Mouse (Mus musculus) CH12.LX (cell line): ENCODE results near the gene Mdga1. TPM values are rescaled to one million over a fixed set of nuclear protein-coding genes. Genes with fewer than 3 reads are reported as not detected.

Source experiments
- DNase-seq: peaks from one replicate; pipeline ENCODE4 v3.0.0-alpha.2; 2013; ENCODE audit errors: extremely low read depth
- H3K27ac ChIP-seq: 2 replicates; pipeline ENCODE4 v1.5.1; 2012; ENCODE audit warnings: low read depth, mild to moderate bottlenecking, control low read depth, moderate library complexity; ENCODE audit not compliant: insufficient read depth
- H3K27me3 ChIP-seq: replicated peaks from 2 replicates; pipeline ENCODE3; 2012; ENCODE audit warnings: inconsistent platforms
- H3K36me3 ChIP-seq, 2 experiments: replicated peaks in 1 of 2; 2 replicates each; pipeline versions ENCODE3 to v1.6.1; 2012; ENCODE audit warnings: inconsistent platforms in 1 of 2, low read length in 1 of 2, mild to moderate bottlenecking in 1 of 2, mixed read lengths in 1 of 2, moderate library complexity in 1 of 2; ENCODE audit not compliant: control insufficient read depth in 1 of 2, insufficient read depth in 1 of 2
- H3K4me1 ChIP-seq, 2 experiments: 2 replicates each; pipeline ENCODE4 v1.6.1; 2012; ENCODE audit warnings: inconsistent platforms in 1 of 2, moderate library complexity in 1 of 2; ENCODE audit not compliant: insufficient read depth in 2 of 2, control insufficient read depth in 1 of 2
- H3K4me2 ChIP-seq: 2 replicates; pipeline ENCODE4 v1.6.1; 2012; ENCODE audit warnings: low read depth, mild to moderate bottlenecking, control low read depth; ENCODE audit not compliant: poor library complexity, insufficient read depth, severe bottlenecking
- H3K4me3 ChIP-seq, 3 experiments: fragments of 150-350 bp in 1 of 3; sonication (generic) in 1 of 3; replicated peaks in 1 of 3; 2 replicates each; pipeline versions ENCODE3 to v1.5.1; 2011 to 2012; ENCODE audit warnings: low read depth in 2 of 3, low read length in 2 of 3, mild to moderate bottlenecking in 2 of 3, moderate library complexity in 2 of 3, control low read depth in 1 of 3, improper control_type of control experiment in 1 of 3, inconsistent platforms in 1 of 3, mixed read lengths in 1 of 3; ENCODE audit not compliant: poor library complexity in 1 of 3
- H3K79me2 ChIP-seq: replicated peaks from 2 replicates; pipeline ENCODE4 v1.6.1; 2012; ENCODE audit warnings: mild to moderate bottlenecking, moderate library complexity; ENCODE audit not compliant: control insufficient read depth, poor library complexity, insufficient read depth, severe bottlenecking; ENCODE audit errors: extremely low read depth
- H3K9ac ChIP-seq: 2 replicates; pipeline ENCODE4 v1.6.1; 2012; ENCODE audit warnings: low read depth, mild to moderate bottlenecking, control low read depth, moderate library complexity; ENCODE audit not compliant: insufficient read depth
- H3K9me3 ChIP-seq: replicated peaks from 2 replicates; pipeline ENCODE3; 2012; ENCODE audit warnings: low read length, inconsistent platforms, mixed read lengths
- BHLHE40 ChIP-seq: IDR thresholded peaks from 2 replicates; pipeline ENCODE4 v1.6.1; 2011; ENCODE audit warnings: mild to moderate bottlenecking, low read depth, low read length, improper control_type of control experiment
- ELF1 ChIP-seq: IDR thresholded peaks from 2 replicates; pipeline ENCODE4 v1.6.1; 2014; ENCODE audit warnings: low read depth, mild to moderate bottlenecking, inconsistent platforms, low read length, improper control_type of control experiment
- ETS1 ChIP-seq: conservative IDR thresholded peaks from 2 replicates; pipeline ENCODE4 v1.6.1; 2012; ENCODE audit warnings: low read depth, mild to moderate bottlenecking, inconsistent platforms, low read length, improper control_type of control experiment, moderate library complexity
- HCFC1 ChIP-seq: IDR thresholded peaks from 2 replicates; pipeline ENCODE4 v1.6.1; 2012; ENCODE audit warnings: low read depth, mild to moderate bottlenecking, inconsistent platforms, low read length, improper control_type of control experiment
- KAT2A ChIP-seq: IDR thresholded peaks from 2 replicates; pipeline ENCODE4 v1.6.1; 2012; ENCODE audit warnings: low read length, improper control_type of control experiment, inconsistent platforms; ENCODE audit not compliant: insufficient replicate concordance
- MAFK ChIP-seq: IDR thresholded peaks from 2 replicates; pipeline ENCODE4 v1.6.1; 2011; ENCODE audit warnings: low read length, improper control_type of control experiment; ENCODE audit not compliant: insufficient replicate concordance
- MAZ ChIP-seq: IDR thresholded peaks from 2 replicates; pipeline ENCODE4 v1.6.1; 2012; ENCODE audit warnings: low read depth, mild to moderate bottlenecking, inconsistent platforms, low read length, improper control_type of control experiment, moderate library complexity
- NELFE ChIP-seq: IDR thresholded peaks from 2 replicates; pipeline ENCODE4 v1.6.1; 2011; ENCODE audit warnings: low read depth, low read length, improper control_type of control experiment
- NRF1 ChIP-seq: IDR thresholded peaks from 2 replicates; pipeline ENCODE4 v1.6.1; 2014; ENCODE audit warnings: low read depth, mild to moderate bottlenecking, inconsistent platforms, low read length, improper control_type of control experiment, moderate library complexity
- PAX5 ChIP-seq: IDR thresholded peaks from 2 replicates; pipeline ENCODE4 v1.6.1; 2012; ENCODE audit warnings: low read length, inconsistent platforms, mixed read lengths
- POLR2AphosphoS2 ChIP-seq: IDR thresholded peaks from 2 replicates; pipeline ENCODE4 v1.6.1; 2011; ENCODE audit warnings: low read depth, low read length, improper control_type of control experiment
- RAD21 ChIP-seq: IDR thresholded peaks from 2 replicates; pipeline ENCODE4 v1.6.1; 2011; ENCODE audit warnings: low read depth, mild to moderate bottlenecking, low read length, improper control_type of control experiment, moderate library complexity
- SIN3A ChIP-seq: IDR thresholded peaks from 2 replicates; pipeline ENCODE4 v1.6.1; 2012; ENCODE audit warnings: low read length, improper control_type of control experiment, inconsistent platforms
- USF1 ChIP-seq: IDR thresholded peaks from 2 replicates; pipeline ENCODE4 v1.6.1; 2014; ENCODE audit warnings: low read depth, mild to moderate bottlenecking, inconsistent platforms, low read length, improper control_type of control experiment
- USF2 ChIP-seq: conservative IDR thresholded peaks from 2 replicates; pipeline ENCODE4 v1.6.1; 2011; ENCODE audit warnings: low read depth, low read length, improper control_type of control experiment
- ZC3H11A ChIP-seq: IDR thresholded peaks from 2 replicates; pipeline ENCODE4 v1.6.1; 2012; ENCODE audit warnings: low read depth, mild to moderate bottlenecking, inconsistent platforms, low read length, improper control_type of control experiment
- ZMIZ1 ChIP-seq: IDR thresholded peaks from 2 replicates; pipeline ENCODE4 v1.6.1; 2012; ENCODE audit warnings: low read depth, mild to moderate bottlenecking, inconsistent platforms, low read length, improper control_type of control experiment
- dilution Hi-C: fragments of 300-500 bp; cut with MboI; formaldehyde crosslinking; loops from 2 replicates; pipeline ENCODE4 v1.14.3; 2020; ENCODE audit warnings: low sequenced_read_pairs; ENCODE audit not compliant: extremely low pct_unique_long_range_greater_than_20kb, extremely low pct_ligation_motif_present
- in situ Hi-C: fragments of 300-500 bp; cut with MboI; formaldehyde crosslinking; loops from 3 replicates; pipeline ENCODE4 v1.14.3; 2019; ENCODE audit warnings: low sequenced_read_pairs, low pct_ligation_motif_present, low pct_unique_long_range_greater_than_20kb, mixed read lengths
- polyA plus RNA-seq: library from polyadenylated mRNA; unstranded; fragments of >175 nt; gene quantifications from 2 replicates; pipeline ENCODE4 v1.2.1, GENCODE M21; 2012; ENCODE audit warnings: low read depth; ENCODE audit not compliant: insufficient read length
- total RNA-seq, 2 experiments: library from RNA; depleted of rRNA; stranded (reverse); fragments of 300-350 nt in 1 of 2; fragments of >200 nt in 1 of 2; gene quantifications; 2 replicates each; pipeline ENCODE4 v1.2.3; 2012 to 2014

Mdga1 gene
- total and polyA plus RNA-seq, 3 experiments = 0.29 to 0.39 (median 0.38) TPM

DNA sequence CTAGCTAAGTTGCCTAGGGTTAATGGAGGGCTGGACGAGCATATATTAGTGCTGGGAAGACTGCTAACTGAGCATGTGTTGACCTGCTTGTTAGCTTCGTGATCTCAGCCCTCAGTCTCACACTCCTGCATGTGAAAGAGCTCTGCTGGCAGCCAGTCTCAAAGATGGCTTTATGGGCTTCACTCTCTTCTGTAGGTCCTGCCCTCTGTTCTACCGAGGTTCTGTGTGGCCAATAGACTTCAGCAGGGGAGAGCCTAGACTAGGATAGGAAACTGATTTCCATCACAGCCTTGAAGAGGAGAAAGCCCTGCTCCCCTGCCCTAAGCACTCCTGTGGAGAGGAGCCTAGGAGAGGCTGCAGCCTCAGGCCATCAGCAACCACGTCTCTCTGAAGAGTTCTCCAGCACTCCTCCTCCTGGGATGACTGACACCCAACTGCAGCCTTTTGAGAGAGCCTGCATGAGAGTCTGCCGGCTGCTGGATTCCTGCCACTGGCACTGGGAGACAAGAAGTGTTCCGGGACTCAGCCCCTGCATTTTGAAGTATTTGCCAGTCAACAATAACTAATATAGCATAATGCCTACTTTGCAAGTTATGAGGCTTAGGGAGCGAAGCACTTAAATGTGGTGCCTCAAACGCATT, 116.9 kb downstream of the Mdga1 start:
- Histone ChIP-seq H3K36me3 (no peaks in the 10 kb centered on the region), H3K9ac (no peak overlapping the region), H3K27ac (no peak overlapping the region)
- TF ChIP-seq HCFC1 = peak; percentile 74
- no peak for TF ChIP-seq RAD21
- no peak for TF ChIP-seq ZC3H11A
- no peak for TF ChIP-seq ELF1
- no peak for TF ChIP-seq BHLHE40
- 0 out of 2 replicates have a peak, but pooled peaks have one; percentile 16 for TF ChIP-seq NRF1
- TF ChIP-seq POLR2AphosphoS2 = no peak
- no peak for TF ChIP-seq KAT2A
- TF ChIP-seq USF2 = no peak
- no peak for TF ChIP-seq MAZ
- no peak for TF ChIP-seq ZMIZ1
- no peak for TF ChIP-seq MAFK
- TF ChIP-seq, all 38 proteins: peak for 2
- Histone ChIP-seq H3K9me3 (no peaks in the 10 kb centered on the region), H3K27me3 (peaks cover 34% of the 10 kb centered on the region), H3K4me3 (no peak overlapping the region), H3K4me1 (peaks cover 3 to 5% of the 10 kb centered on the region in 2 experiments), H3K79me2 (no peaks in the 10 kb centered on the region), H3K4me2 (no peak overlapping the region; the same call in 1 of the 2 replicates)
- no peak for DNase-seq
- dilution Hi-C loops (no loop called here), in situ Hi-C loops (loop anchor here (10.0 to 25.0 kb wide), 2 partner anchors 58 to 241 kb away; partner anchors contain the start of genes Gm28043 and Rnf8)

DNA sequence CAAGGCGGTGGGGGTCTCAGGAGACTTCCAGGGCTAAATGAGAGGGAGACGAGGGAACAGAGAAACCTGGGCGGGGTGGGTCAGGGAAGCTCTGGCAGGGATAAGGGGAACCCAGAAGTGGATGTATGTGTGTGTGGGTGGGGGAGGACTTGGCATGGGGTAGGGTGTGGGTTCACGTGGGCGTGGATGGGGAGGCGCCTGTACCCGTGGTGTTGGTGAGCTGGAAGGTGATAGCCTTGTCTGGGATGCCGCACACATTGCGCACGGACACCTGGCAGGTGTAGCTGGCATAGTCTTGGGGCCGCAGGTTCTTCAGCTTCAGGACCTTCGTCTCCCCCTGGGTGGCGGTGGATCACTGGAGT, 120.5 kb downstream of the Mdga1 start:
- TF ChIP-seq MAZ (no peak), USF1 (no peak), USF2 (no peak), PAX5 (no peak), ETS1 (no peak), NELFE (no peak), SIN3A (no peak), POLR2AphosphoS2 (no peak), ELF1 (no peak)
- TF ChIP-seq, all 38 proteins: peak for 0
- Histone ChIP-seq H3K9ac (no peak overlapping the region), H3K9me3 (peaks cover 3% of the 10 kb centered on the region), H3K4me3 (no peak overlapping the region), H3K4me1 (peaks cover 3 to 5% of the 10 kb centered on the region in 2 experiments), H3K27me3 (peaks cover 15% of the 10 kb centered on the region), H3K36me3 (no peaks in the 10 kb centered on the region), H3K79me2 (no peaks in the 10 kb centered on the region), H3K4me2 (no peak overlapping the region), H3K27ac (no peak overlapping the region)
- no peak for DNase-seq
- dilution Hi-C loops = no loop called here
- in situ Hi-C loops = no loop called here
